15 mouse cellular contexts compared by ENCODE assay signal in the genomic region with DNA sequence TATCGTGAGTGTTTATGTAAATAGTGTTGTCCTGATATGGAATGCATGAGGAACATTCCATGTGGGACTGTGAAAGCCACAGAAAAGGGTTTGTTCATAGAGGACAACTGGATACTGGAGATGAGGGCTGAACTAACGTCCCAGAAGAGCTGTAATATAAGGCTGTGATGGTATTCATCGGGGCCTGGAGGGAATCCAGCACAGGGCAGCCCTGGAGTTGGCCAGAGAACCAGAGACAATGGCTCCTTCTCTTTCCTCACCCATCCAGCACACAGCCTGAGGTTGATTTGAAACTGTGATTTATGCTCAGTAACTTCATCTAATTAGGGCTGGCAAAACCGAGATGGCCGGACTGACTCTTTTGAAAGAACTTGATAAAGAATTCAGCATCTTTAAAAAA.
"Had no signal": no experiment of that assay in that cellular context is flagged by ENCODE, and none has a peak within 500 bp of the region (broad histone marks: within the 10 kb centered on the region; RNA-seq: fewer than 3 reads in every experiment).

No protein-coding gene starts in this region.

- H3K36me3 ChIP-seq: intestine, embryonic 15.5 days; limb, embryonic 10.5 days; liver, embryonic 12.5 days; lung, embryonic 15.5 days; midbrain, embryonic 10.5 days; midbrain, embryonic 15.5 days; neural tube, embryonic 12.5 days had no signal

- H3K27me3 ChIP-seq: intestine, embryonic 15.5 days; liver, embryonic 12.5 days; lung, embryonic 15.5 days; midbrain, embryonic 15.5 days; neural tube, embryonic 12.5 days had no signal

- H3K4me3 ChIP-seq: intestine, embryonic 15.5 days; left cerebral cortex, adult 2 months; limb, embryonic 10.5 days; liver, embryonic 12.5 days; lung, embryonic 15.5 days; midbrain, embryonic 10.5 days; midbrain, embryonic 15.5 days; neural tube, embryonic 12.5 days had no signal

- DNase-seq: kidney, adult 18-20 months; kidney, postnatal 10 days; kidney, postnatal 4 days; right cerebral cortex, adult 18-20 months; right cerebral cortex, postnatal 25 days; thymus, adult 2 months; thymus, postnatal 36 days had no signal

- H3K4me1 ChIP-seq: intestine, embryonic 15.5 days; midbrain, embryonic 10.5 days; midbrain, embryonic 15.5 days; neural tube, embryonic 12.5 days had no signal

- H3K27ac ChIP-seq: intestine, embryonic 15.5 days; left cerebral cortex, adult 2 months; limb, embryonic 10.5 days; liver, embryonic 12.5 days; lung, embryonic 15.5 days; midbrain, embryonic 10.5 days; midbrain, embryonic 15.5 days; neural tube, embryonic 12.5 days had no signal

- H3K4me2 ChIP-seq: intestine, embryonic 15.5 days; liver, embryonic 12.5 days; lung, embryonic 15.5 days; midbrain, embryonic 15.5 days; neural tube, embryonic 12.5 days had no signal

- ATAC-seq: intestine, embryonic 15.5 days; liver, embryonic 12.5 days; midbrain, embryonic 15.5 days had no signal

- H3K9me3 ChIP-seq: intestine, embryonic 15.5 days; limb, embryonic 10.5 days; liver, embryonic 12.5 days; lung, embryonic 15.5 days; midbrain, embryonic 10.5 days; midbrain, embryonic 15.5 days; neural tube, embryonic 12.5 days had no signal

- H3K9ac ChIP-seq: intestine, embryonic 15.5 days; liver, embryonic 12.5 days; lung, embryonic 15.5 days; midbrain, embryonic 15.5 days; neural tube, embryonic 12.5 days had no signal
